Mouse (Mus musculus) C2C12 (cell line): Measurements from ENCODE around the gene Tmco5. TPM values are rescaled to one million over a fixed set of nuclear protein-coding genes. Genes with fewer than 3 reads are reported as not detected.

ENCODE experiments used
- H3K27me3 ChIP-seq: one replicate; pipeline ENCODE4 v1.6.1; 2011; ENCODE audit not compliant: control insufficient read depth, insufficient read depth, insufficient read length
- H3K36me3 ChIP-seq: one replicate; pipeline ENCODE4 v1.6.1; 2011; ENCODE audit not compliant: control insufficient read depth, insufficient read depth
- H3K4me3 ChIP-seq: one replicate; pipeline ENCODE4 v1.5.1; 2011; ENCODE audit warnings: mild to moderate bottlenecking, control low read depth; ENCODE audit not compliant: poor library complexity, insufficient read depth, severe bottlenecking
- H3K79me2 ChIP-seq: one replicate; pipeline ENCODE4 v1.6.1; 2011; ENCODE audit not compliant: control insufficient read depth, insufficient read depth
- H3K79me3 ChIP-seq: one replicate; pipeline ENCODE4 v1.6.1; 2011; ENCODE audit warnings: low read depth, control low read depth
- H3ac ChIP-seq: one replicate; pipeline ENCODE3; 2011; ENCODE audit warnings: low read depth; ENCODE audit not compliant: control insufficient read depth, insufficient read length
- CEBPB ChIP-seq: IDR thresholded peaks from one replicate; pipeline ENCODE4 v1.6.1; 2011; ENCODE audit warnings: low read depth, mild to moderate bottlenecking, control low read depth, moderate library complexity
- CTCF ChIP-seq: IDR thresholded peaks from one replicate; pipeline ENCODE4 v1.5.1; 2011; ENCODE audit not compliant: control insufficient read depth, insufficient read depth, insufficient read length
- FOSL1 ChIP-seq: IDR thresholded peaks from one replicate; pipeline ENCODE4 v1.8.0; 2011; ENCODE audit warnings: mild to moderate bottlenecking, low read length; ENCODE audit not compliant: poor library complexity, insufficient read depth, severe bottlenecking
- MAX ChIP-seq: IDR thresholded peaks from one replicate; pipeline ENCODE4 v1.6.1; 2011; ENCODE audit warnings: mild to moderate bottlenecking, control low read depth
- MYOD1 ChIP-seq: IDR thresholded peaks from one replicate; pipeline ENCODE4 v1.6.1; 2011; ENCODE audit warnings: low read depth; ENCODE audit not compliant: control insufficient read depth, insufficient read length
- MYOG ChIP-seq: IDR thresholded peaks from one replicate; pipeline ENCODE4 v1.6.1; 2011; ENCODE audit not compliant: control insufficient read depth, insufficient read length; ENCODE audit errors: extremely low read depth
- USF1 ChIP-seq: IDR thresholded peaks from one replicate; pipeline ENCODE4 v1.6.1; 2011; ENCODE audit warnings: low read depth, mild to moderate bottlenecking, control low read depth, moderate library complexity
- polyA plus RNA-seq: library from polyadenylated mRNA; unstranded; fragments of >200 nt; fragmentation: generic; extraction: Trizol; gene quantifications from one replicate; pipeline ENCODE4 v1.2.1, GENCODE M21; 2012; ENCODE audit warnings: missing spikeins

The Tmco5 gene
- polyA plus RNA-seq, 1 experiment = not detected

DNA sequence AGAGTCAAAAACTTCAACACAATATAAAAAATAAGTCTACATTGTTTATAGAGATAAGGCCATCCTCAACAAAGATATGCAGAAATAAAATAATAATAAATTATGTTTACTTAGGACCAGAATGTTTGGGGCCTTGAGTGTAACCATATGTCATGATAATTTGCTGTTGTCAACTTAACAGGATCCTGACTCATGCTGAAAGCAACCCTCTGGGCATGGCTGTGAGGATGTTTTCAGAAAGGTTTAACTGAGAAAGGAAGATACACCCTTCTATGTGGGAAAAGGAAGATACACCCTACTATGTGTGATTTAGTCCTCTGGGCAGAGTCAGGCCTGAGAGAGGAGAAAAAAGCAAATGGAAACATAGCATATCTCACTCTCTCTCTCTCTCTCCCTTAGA is 56.3 kb downstream of the Tmco5 start:
- Histone ChIP-seq H3K4me3 (no peak overlapping the region), H3K27me3 (no peaks in the 10 kb centered on the region), H3ac (no peak overlapping the region), H3K79me2 (no peaks in the 10 kb centered on the region), H3K36me3 (no peaks in the 10 kb centered on the region), H3K79me3 (no peaks in the 10 kb centered on the region)
- TF ChIP-seq CEBPB (no peak), FOSL1 (no peak), CTCF (no peak), USF1 (no peak), MYOG (no peak), MYOD1 (no peak), MAX (no peak)

DNA sequence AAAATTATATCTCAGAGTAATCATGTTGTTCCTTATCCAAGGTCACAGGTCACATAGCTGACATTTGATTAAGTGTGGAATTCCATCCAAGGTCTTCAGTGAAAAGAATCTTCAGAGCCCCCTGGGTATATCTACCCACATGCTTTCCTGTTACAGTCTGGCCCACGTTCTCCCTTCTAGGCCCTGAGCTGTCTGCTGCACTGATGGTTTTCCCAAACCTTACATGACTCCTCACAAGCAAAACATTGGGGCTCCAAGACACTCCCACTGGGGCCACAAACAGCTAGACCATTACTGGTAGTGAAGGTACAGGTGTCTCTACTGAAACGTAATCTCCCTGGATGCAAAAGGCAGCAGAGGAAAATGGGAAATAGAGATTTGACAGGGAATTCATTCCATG is 57.9 kb downstream of the Tmco5 start:
- no peaks in the 10 kb centered on the region for H3K27me3 ChIP-seq
- no peak for TF ChIP-seq FOSL1
- TF ChIP-seq MYOG = no peak
- no peak for TF ChIP-seq CEBPB
- no peak for TF ChIP-seq MYOD1
- TF ChIP-seq MAX = no peak
- TF ChIP-seq USF1 = no peak
- no peak for TF ChIP-seq CTCF
- H3K79me3 ChIP-seq = no peaks in the 10 kb centered on the region
- H3ac ChIP-seq = no peak overlapping the region
- H3K4me3 ChIP-seq = no peak overlapping the region
- no peaks in the 10 kb centered on the region for H3K79me2 ChIP-seq
- H3K36me3 ChIP-seq = no peaks in the 10 kb centered on the region

- Histone ChIP-seq H3K4me3 (no peak overlapping the region), H3K79me3 (no peaks in the 10 kb centered on the region), H3K79me2 (no peaks in the 10 kb centered on the region), H3K36me3 (no peaks in the 10 kb centered on the region), H3K27me3 (no peaks in the 10 kb centered on the region), H3ac (no peak overlapping the region)
- no peak for TF ChIP-seq CTCF
- no peak for TF ChIP-seq USF1
- no peak for TF ChIP-seq MYOG
These were observed 58.7 kb downstream of the Tmco5 start for GRCm38 (mm10) chr2:116937166-116937565.

DNA sequence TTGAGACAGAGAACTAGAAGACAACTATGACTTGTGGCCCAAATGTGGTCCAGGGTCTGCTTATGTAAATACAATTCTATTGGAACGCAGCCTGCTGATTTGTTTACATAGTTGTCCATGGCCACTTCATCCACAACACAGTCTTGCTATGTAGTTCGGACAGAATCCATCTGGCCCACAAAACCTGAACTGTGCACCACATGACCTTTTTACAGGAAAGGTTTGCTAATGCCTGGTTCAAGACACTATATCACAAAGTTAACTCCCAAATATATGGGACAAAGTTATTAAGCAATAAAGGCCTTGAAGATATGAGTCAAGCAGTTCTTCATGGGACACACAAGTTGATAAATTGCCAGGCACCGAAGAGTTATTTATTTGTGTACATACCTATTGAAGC is 63.3 kb downstream of the Tmco5 start:
- H3ac ChIP-seq = no peak overlapping the region
- no peaks in the 10 kb centered on the region for H3K36me3 ChIP-seq
- TF ChIP-seq CTCF = no peak
- no peak for TF ChIP-seq MYOG
- TF ChIP-seq CEBPB = no peak
- TF ChIP-seq MAX = no peak
- no peak for TF ChIP-seq FOSL1
- TF ChIP-seq MYOD1 = no peak
- no peak for TF ChIP-seq USF1
- H3K79me2 ChIP-seq = no peaks in the 10 kb centered on the region
- no peaks in the 10 kb centered on the region for H3K79me3 ChIP-seq
- H3K4me3 ChIP-seq = no peak overlapping the region
- no peaks in the 10 kb centered on the region for H3K27me3 ChIP-seq

Other genes with a start within 250 kb of the Tmco5 start
- gene Spred1, start 242.7 kb downstream of the Tmco5 start, polyA plus RNA-seq = 13.0 TPM